Mouse (Mus musculus) megakaryocyte, embryonic 14.5 days (primary cell): Measurements from ENCODE around the gene Pou2af1. TPM values are rescaled to one million over a fixed set of nuclear protein-coding genes. Genes with fewer than 3 reads are reported as not detected.

ENCODE experiments used
- H3K27me3 ChIP-seq: replicated peaks from 2 replicates; pipeline ENCODE3; 2012; ENCODE audit warnings: inconsistent platforms
- H3K36me3 ChIP-seq: replicated peaks from 2 replicates; pipeline ENCODE3; 2012; ENCODE audit warnings: low read length, inconsistent platforms, mixed read lengths
- H3K4me1 ChIP-seq: 2 replicates; pipeline ENCODE4 v1.6.1; 2012; ENCODE audit warnings: inconsistent platforms
- H3K4me3 ChIP-seq: replicated peaks from 2 replicates; pipeline ENCODE3; 2012; ENCODE audit warnings: moderate library complexity, mild to moderate bottlenecking, inconsistent platforms
- H3K9me3 ChIP-seq: 2 replicates; pipeline ENCODE4 v1.6.1; 2012; ENCODE audit warnings: inconsistent platforms
- FLI1 ChIP-seq: IDR thresholded peaks from 2 replicates; pipeline ENCODE4 v1.6.1; 2012; ENCODE audit warnings: low read length, inconsistent platforms, mixed read lengths
- GATA1 ChIP-seq: IDR thresholded peaks from 3 replicates; pipeline ENCODE4 v1.6.1; 2012; ENCODE audit warnings: mixed read lengths, low read length, inconsistent platforms, borderline replicate concordance
- polyA plus RNA-seq: library from polyadenylated mRNA; stranded (reverse); fragments of >175 nt; gene quantifications from 2 replicates; pipeline ENCODE4 v1.2.3, GENCODE M21; 2012; ENCODE audit warnings: low replicate concordance; ENCODE audit not compliant: insufficient read depth

Pou2af1 gene
- polyA plus RNA-seq, 1 experiment = not detected

DNA sequence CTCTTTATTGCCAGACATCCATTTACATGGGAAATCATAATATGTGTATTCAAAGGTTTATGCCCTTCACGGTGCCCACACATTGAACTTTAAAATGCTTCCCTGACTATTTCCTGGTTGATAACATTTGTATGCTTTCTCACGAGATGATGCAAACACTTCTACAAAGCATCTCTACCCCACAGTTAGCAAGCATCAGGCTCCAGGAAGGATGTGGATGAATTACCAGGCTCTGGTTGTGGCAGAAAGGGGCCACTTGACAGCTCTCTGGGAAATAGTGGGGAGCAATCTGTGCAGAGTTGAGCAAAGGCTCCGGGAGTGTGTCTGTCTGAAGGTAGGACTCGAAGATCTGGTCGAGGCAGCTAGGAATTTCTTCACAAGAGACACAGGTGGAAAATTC lies 58.6 kb downstream of the Pou2af1 start:
- TF ChIP-seq GATA1 (no peak), FLI1 (no peak)
- no peak overlapping the region for H3K4me3 ChIP-seq
- H3K4me1 ChIP-seq = peaks cover 7% of the 10 kb centered on the region
- no peaks in the 10 kb centered on the region for H3K9me3 ChIP-seq
- no peaks in the 10 kb centered on the region for H3K36me3 ChIP-seq
- H3K27me3 ChIP-seq = peaks cover 23% of the 10 kb centered on the region

DNA sequence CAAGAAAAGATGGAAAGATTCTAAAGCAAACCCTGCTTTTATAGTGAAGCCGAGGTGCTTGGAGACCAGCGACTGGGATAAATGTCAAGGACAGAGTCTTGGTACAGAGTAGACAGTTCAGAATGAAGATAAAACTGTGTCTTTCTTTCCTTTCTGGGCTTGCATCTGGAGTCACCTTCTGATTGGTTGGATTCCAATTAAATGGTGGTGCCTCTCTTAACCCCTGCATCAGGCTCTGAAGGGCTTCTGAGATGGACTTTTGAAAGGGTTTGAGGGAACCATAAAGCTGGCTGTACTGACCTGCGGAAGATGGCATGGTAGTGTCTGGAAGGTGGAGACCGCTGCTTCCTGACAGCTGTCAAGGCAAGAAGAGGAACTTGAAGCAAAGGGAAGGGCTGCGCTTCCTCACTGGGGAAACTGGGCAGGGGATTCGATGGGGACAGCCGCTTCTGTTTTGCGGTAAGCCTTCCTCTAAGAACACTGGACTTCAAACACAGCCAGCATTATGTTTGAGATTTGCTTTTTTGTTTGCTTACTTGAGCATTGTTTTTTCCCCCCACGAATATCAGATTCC lies 60.2 kb downstream of the Pou2af1 start:
- H3K4me1 ChIP-seq = peaks cover 14% of the 10 kb centered on the region
- no peaks in the 10 kb centered on the region for H3K9me3 ChIP-seq
- peak overlapping the region; percentile 46 for H3K4me3 ChIP-seq
- TF ChIP-seq GATA1 = no peak
- no peak for TF ChIP-seq FLI1
- peaks cover 36% of the 10 kb centered on the region for H3K27me3 ChIP-seq
- no peaks in the 10 kb centered on the region for H3K36me3 ChIP-seq

DNA sequence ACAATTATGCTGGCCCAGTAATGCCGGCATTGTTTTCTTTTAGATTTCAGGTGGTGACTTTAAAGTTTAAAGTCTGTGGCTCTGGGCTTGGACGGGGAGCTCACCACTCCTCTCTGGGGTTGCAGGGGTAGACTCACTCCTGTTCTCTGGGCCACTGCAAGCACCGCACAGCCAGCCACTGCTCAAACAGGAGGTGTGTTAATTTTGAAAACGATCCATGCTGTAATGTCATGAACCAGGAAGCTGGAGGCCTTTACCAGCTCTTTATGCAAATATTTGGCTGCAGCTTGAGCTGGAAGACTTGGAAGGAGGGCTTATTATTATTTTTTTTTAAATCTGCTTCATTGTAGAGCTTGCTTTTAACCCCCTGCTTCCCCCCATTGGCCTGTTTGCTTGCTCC lies 61.2 kb downstream of the Pou2af1 start:
- Histone ChIP-seq H3K36me3 (no peaks in the 10 kb centered on the region), H3K4me1 (peaks cover 22% of the 10 kb centered on the region), H3K9me3 (no peaks in the 10 kb centered on the region), H3K4me3 (no peak overlapping the region), H3K27me3 (peaks cover 46% of the 10 kb centered on the region)
- TF ChIP-seq GATA1 (no peak), FLI1 (no peak)

DNA sequence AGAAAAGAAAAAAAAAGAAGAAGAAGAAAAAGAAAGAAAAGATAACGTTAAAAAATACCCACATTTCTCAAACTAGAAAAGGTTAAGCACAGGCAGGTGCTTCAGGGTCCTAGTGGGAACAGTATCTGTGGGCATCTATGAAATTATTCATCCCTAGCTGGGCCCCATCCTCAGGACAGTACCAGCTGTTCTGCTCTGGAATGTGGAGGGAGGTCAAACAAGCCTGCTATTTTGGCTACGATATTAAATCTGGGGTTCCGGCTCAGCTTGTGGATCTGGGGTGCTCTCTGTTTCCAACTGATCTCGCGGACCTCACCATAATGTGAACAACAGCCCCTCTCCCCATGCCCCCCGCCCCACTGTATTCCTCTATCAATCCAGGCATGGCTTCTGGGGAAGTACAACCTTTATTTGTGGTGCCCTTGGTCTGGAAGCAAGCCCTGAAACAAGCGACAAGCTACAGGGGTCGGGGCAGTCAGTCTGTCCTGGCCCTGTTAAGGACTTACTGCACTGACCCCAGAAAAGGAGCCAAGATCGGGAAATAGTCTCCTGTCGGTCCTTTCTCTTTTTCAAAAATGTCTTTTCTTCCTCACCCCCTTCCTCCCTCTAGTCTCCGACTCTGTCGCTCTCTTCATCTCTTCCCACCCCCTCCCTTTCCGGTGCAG lies 64.5 kb downstream of the Pou2af1 start:
- Histone ChIP-seq H3K36me3 (no peaks in the 10 kb centered on the region), H3K27me3 (peaks cover 66% of the 10 kb centered on the region), H3K4me3 (peak overlapping the region; percentile 87), H3K9me3 (no peaks in the 10 kb centered on the region), H3K4me1 (peaks cover 22% of the 10 kb centered on the region)
- TF ChIP-seq GATA1 = no peak
- no peak for TF ChIP-seq FLI1

DNA sequence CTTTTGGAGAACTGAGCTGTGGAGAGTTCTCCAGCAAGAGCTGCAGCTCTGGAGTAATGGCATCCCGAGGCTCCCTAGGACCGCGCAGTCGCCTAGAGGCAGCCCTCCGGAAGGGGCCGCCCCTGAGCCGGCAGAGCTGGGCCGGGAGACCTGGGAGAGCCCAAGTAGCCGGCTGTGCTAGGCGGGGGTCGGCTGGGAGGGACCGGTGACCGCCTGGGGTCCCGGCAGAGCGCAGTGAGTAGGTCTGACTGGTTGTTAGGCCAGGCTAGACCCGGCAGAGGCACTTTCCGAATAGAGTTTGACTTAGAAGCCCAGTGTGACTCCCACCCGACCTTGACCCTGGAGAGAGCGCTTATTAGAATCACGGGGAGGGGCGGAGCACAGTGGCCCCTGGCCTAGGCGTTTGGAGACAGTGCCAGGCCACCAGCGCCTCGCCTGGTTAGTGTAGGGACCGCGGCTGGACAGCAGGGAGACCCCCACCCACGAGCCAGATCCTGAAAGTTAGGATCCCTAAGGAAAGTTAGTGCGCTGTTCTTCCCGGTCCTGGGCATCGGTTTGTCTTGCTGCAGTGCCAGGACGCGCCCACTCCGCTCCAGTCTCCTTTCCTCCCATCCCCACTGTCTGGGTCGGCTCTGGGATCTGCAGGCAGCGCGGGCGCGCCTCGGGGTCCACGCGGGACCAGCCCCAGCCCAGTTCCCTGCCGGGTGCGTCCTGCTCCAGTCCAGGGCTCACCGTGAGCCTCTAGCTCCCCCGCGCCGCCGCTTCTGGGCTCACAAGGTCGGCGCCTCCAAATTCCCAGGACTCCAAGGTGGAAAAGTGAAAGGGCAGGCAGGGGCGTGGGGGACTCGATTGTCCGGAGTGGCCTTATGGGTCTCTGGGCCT lies 65.2 kb downstream of the Pou2af1 start, which contains the start of gene Colca2:
Colca2 (minus strand) TSS at position 70 of the 882 bp plus-strand sequence.
- no peaks in the 10 kb centered on the region for H3K9me3 ChIP-seq
- H3K4me3 ChIP-seq = peak within 1 kb of the TSS; percentile 87
- H3K36me3 ChIP-seq = no peaks in the 10 kb centered on the region
- no peak for TF ChIP-seq FLI1
- no peak for TF ChIP-seq GATA1
- peaks cover 18% of the 10 kb centered on the region for H3K4me1 ChIP-seq
- peaks cover 62% of the 10 kb centered on the region for H3K27me3 ChIP-seq

DNA sequence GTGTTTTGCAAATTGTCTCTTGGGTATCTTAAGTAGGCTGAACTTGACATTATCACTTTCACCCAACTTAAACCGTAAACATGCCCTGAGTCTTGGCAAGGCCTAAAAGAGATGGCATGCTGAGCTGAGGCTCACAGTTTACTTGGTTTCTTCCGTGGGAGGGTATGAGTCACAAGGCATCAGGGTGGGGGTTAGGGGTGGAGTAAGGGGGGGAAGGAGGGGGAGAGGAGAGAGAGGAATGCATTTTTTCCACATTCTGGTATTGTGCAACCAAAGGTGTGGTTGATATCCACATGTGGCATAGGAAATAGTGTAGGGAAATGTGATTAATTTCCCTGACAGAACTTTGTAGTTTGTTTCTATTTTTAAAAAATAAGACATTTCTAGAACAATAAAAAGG lies 72.6 kb downstream of the Pou2af1 start:
- Histone ChIP-seq H3K36me3 (no peaks in the 10 kb centered on the region), H3K4me1 (no peaks in the 10 kb centered on the region), H3K9me3 (no peaks in the 10 kb centered on the region), H3K4me3 (no peak overlapping the region), H3K27me3 (peaks cover 33% of the 10 kb centered on the region)
- TF ChIP-seq GATA1 (no peak), FLI1 (no peak)

Other genes with a start within 250 kb of the Pou2af1 start
- gene Sik2, start 204.6 kb upstream of the Pou2af1 start, polyA plus RNA-seq = 0.77 and 3.3 TPM in 2 replicates
- not detected in 2 replicates for gene Btg4, start 152.8 kb upstream of the Pou2af1 start, polyA plus RNA-seq
- 5.9 and 16.2 TPM in 2 replicates for gene Layn, start 136.6 kb upstream of the Pou2af1 start, polyA plus RNA-seq
- not detected in 2 replicates for gene 4833427G06Rik, start 111.6 kb upstream of the Pou2af1 start, polyA plus RNA-seq
- gene Gm32742, start 48.2 kb upstream of the Pou2af1 start, polyA plus RNA-seq = 0.01 TPM in 1 of 2 replicates, not detected in the other
- gene Colca2, start 64.9 kb downstream of the Pou2af1 start, polyA plus RNA-seq = not detected in 2 replicates
- gene 1810046K07Rik, start 115.2 kb downstream of the Pou2af1 start, polyA plus RNA-seq = not detected in 2 replicates